ENCODE assay signal across 11 mouse cellular contexts in the genomic region with DNA sequence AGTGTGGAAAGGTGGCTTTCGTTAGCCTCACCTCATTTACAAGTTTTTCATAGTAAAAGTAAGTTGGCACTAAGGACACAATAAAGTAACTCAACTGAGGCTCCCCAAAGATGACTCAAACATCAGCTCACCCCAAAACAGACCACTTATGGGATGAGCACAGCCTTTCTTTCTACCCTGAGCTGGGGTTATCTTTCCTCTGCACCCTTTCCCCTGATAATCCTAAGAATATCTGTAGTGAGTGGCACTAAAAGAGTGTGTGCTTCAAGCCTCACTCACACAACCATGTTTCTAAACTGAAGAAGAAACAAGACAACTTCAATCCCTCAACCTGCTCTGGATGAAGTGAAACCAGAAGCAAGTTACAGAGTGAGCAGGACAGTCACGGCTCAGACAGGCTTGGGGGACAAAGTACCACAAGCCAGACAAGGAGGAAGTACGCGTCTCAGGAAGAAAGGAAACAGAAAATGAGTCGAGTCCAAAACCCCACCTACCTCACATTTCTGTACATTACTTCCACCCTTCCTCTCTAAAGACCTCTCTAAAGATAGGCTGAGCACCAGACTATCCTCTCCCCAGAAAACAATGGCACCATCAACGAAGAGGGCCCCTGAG. TPM values are rescaled to one million over a fixed set of nuclear protein-coding genes. Genes with fewer than 3 reads are reported as not detected.
A peak's percentile ranks its signal among the peaks of the same experiment; 100 is the strongest.
DNase-seq lines count a peak whose midpoint lies in the region; ATAC-seq lines count a peak whose summit lies in the region.
"Had no signal": no experiment of that assay in that cellular context is flagged by ENCODE, and none has a peak within 500 bp of the region (broad histone marks: within the 10 kb centered on the region; RNA-seq: fewer than 3 reads in every experiment).

No protein-coding gene starts in this region.

- DNase-seq in heart, embryonic 10.5 days (ENCODE audit: low spot score): no peak
- no peak for DNase-seq in heart, postnatal 25 days (ENCODE audit: low spot score)
- DNase-seq in spleen, postnatal 36 days (ENCODE audit: low spot score in 2 of 2): peak; percentile 35 to 37
- DNase-seq in spleen, postnatal 14 days (ENCODE audit: low spot score in 2 of 2): no peak
- no peak for DNase-seq in gastrocnemius, adult 18-20 months (ENCODE audit: low spot score)
- no peak for DNase-seq in adrenal gland, adult 18-20 months (ENCODE audit: low spot score in 2 of 2)
- no peak for DNase-seq in adrenal gland, adult 8-10 months
- DNase-seq: cerebellum, postnatal 14 days; kidney, adult 18-20 months; layer of hippocampus, postnatal 36 days had no signal

- H3K4me1 ChIP-seq in heart, embryonic 10.5 days: peaks cover 14% of the 10 kb centered on the region
- peaks cover 14% of the 10 kb centered on the region for H3K4me1 ChIP-seq in liver, embryonic 12.5 days

- ATAC-seq in liver, embryonic 12.5 days: no peak

- no peak overlapping the region for H3K4me3 ChIP-seq in heart, embryonic 10.5 days
- no peak overlapping the region for H3K4me3 ChIP-seq in liver, embryonic 12.5 days

- no peaks in the 10 kb centered on the region for H3K27me3 ChIP-seq in heart, embryonic 10.5 days (ENCODE audit: insufficient read depth, poor library complexity, severe bottlenecking)
- H3K27me3 ChIP-seq in liver, embryonic 12.5 days (replicated peaks): no peaks in the 10 kb centered on the region

- no peak overlapping the region for H3K9ac ChIP-seq in liver, embryonic 12.5 days

- intact Hi-C loops in heart, postnatal 25 days (cut with DNase I): no loop called here

- 0 out of 2 replicates have a peak overlapping the region, but pooled peaks have one; percentile 22 for H3K27ac ChIP-seq in heart, embryonic 10.5 days
- H3K27ac ChIP-seq in liver, embryonic 12.5 days: no peak overlapping the region

- 74% methylated on average over 6 of the region's 6 CpGs for WGBS in heart, embryonic 10.5 days
- 33% methylated on average over 6 of the region's 6 CpGs for WGBS in liver, embryonic 12.5 days (ENCODE audit: insufficient replicate concordance)

- H3K36me3 ChIP-seq in heart, embryonic 10.5 days: peaks cover 59% of the 10 kb centered on the region
- H3K36me3 ChIP-seq in liver, embryonic 12.5 days: peaks cover 60% of the 10 kb centered on the region

- H3K9me3 ChIP-seq in heart, embryonic 10.5 days: no peaks in the 10 kb centered on the region
- H3K9me3 ChIP-seq in liver, embryonic 12.5 days (replicated peaks): no peaks in the 10 kb centered on the region

- H3K4me2 ChIP-seq in liver, embryonic 12.5 days: 0 out of 2 replicates have a peak overlapping the region, but pooled peaks have one; percentile 6

RNA-seq across cellular contexts. Expression of a gene that starts 27.6 kb away (rescaled TPM):
- polyA plus RNA-seq in heart, embryonic 10.5 days (2016; fragmentation: Nextera tagmentation; extraction: Ambion mirVana): 18.2 and 23.2 TPM in 2 replicates
- total RNA-seq in heart, postnatal 25 days (2021): 10 to 100 TPM; 24.1 to 25.1 TPM
- polyA plus RNA-seq in liver, embryonic 12.5 days (2016; fragmentation: Nextera tagmentation; extraction: Ambion mirVana): 13.1 and 13.4 TPM in 2 replicates
- total RNA-seq in gastrocnemius, adult 18-20 months (2021): 10 to 100 TPM in 1 of 2 experiments, 1 to 10 TPM in 1; 9.2 to 10.0 TPM
- 10 to 100 TPM in 1 of 2 experiments, 1 to 10 TPM in 1; 9.8 to 20.7 TPM for total RNA-seq in adrenal gland, adult 18-20 months (2021)
- 10 to 100 TPM; 18.0 to 21.3 (median 20.2) TPM for total RNA-seq in adrenal gland, adult 8-10 months (2022)

RNA-seq across cellular contexts. Expression of a gene that starts 54.6 kb away (rescaled TPM):
- 14.0 and 23.1 TPM in 2 replicates for polyA plus RNA-seq in heart, embryonic 10.5 days (2016; fragmentation: Nextera tagmentation; extraction: Ambion mirVana)
- 10 to 100 TPM; 56.5 to 58.1 TPM for total RNA-seq in heart, postnatal 25 days (2021)
- 5.8 and 6.1 TPM in 2 replicates for polyA plus RNA-seq in liver, embryonic 12.5 days (2016; fragmentation: Nextera tagmentation; extraction: Ambion mirVana)
- 10 to 100 TPM; 19.7 to 21.1 TPM for total RNA-seq in gastrocnemius, adult 18-20 months (2021)
- total RNA-seq in adrenal gland, adult 18-20 months (2021): 10 to 100 TPM; 35.7 to 46.8 TPM
- total RNA-seq in adrenal gland, adult 8-10 months (2022): 10 to 100 TPM; 55.1 to 69.7 (median 57.5) TPM

Comparison
In these comparisons a context has a peak if more than half of its experiments do, and no peak if none do; other contexts are left out.
1. DNase-seq: peak in spleen, postnatal 36 days (2 of 2); none in heart, embryonic 10.5 days (single experiment), heart, postnatal 25 days (single experiment), spleen, postnatal 14 days (0 of 2), gastrocnemius, adult 18-20 months (single experiment), adrenal gland, adult 18-20 months (0 of 2) and adrenal gland, adult 8-10 months (single experiment).